Mouse (Mus musculus): ENCODE measurements around the gene Dsp. TPM values are rescaled to one million over a fixed set of nuclear protein-coding genes. Genes with fewer than 3 reads are reported as not detected.

Gene Dsp
- polyA plus RNA-seq, 1 experiment from 2014 or later, result 0.20 TPM

GRCm38 (mm10) chr13:38130116-38130515, 21.0 kb upstream of the Dsp start:
- H3K36me3 ChIP-seq (ENCODE audit: control insufficient read depth, insufficient read depth, low read length), result no peaks in the 10 kb centered on the region
- H3K4me2 ChIP-seq (ENCODE audit: low read length), result no peak overlapping the region
- no peak for ATAC-seq
- H3K4me3 ChIP-seq (ENCODE audit: low read depth, low read length), result no peak overlapping the region
- no peaks in the 10 kb centered on the region for H3K9me3 ChIP-seq (replicated peaks; ENCODE audit: control insufficient read depth, low read length)
- H3K4me1 ChIP-seq (ENCODE audit: control insufficient read depth, insufficient read depth, low read length), result no peaks in the 10 kb centered on the region
- H3K27ac ChIP-seq (ENCODE audit: low read depth, low read length), result no peak overlapping the region
- 86% methylated on average over 9 of the region's 9 CpGs for WGBS
- H3K9ac ChIP-seq (ENCODE audit: low read length), result no peak overlapping the region
- no peak for DNase-seq (ENCODE audit: low spot score)
- no peaks in the 10 kb centered on the region for H3K27me3 ChIP-seq (replicated peaks; ENCODE audit: control insufficient read depth, insufficient read depth, low read length)

- no peaks in the 10 kb centered on the region for H3K9me3 ChIP-seq (replicated peaks; ENCODE audit: control insufficient read depth, low read length)
- WGBS, result 40% methylated on average over 7 of the region's 7 CpGs
- no peak overlapping the region for H3K9ac ChIP-seq (ENCODE audit: low read length)
- no peak for ATAC-seq
- H3K27ac ChIP-seq (ENCODE audit: low read depth, low read length), result no peak overlapping the region
- no peak overlapping the region for H3K4me3 ChIP-seq (ENCODE audit: low read depth, low read length)
- H3K4me2 ChIP-seq (ENCODE audit: low read length), result no peak overlapping the region
- H3K27me3 ChIP-seq (replicated peaks; ENCODE audit: control insufficient read depth, insufficient read depth, low read length), result no peaks in the 10 kb centered on the region
- no peak for DNase-seq (ENCODE audit: low spot score)
- no peaks in the 10 kb centered on the region for H3K4me1 ChIP-seq (ENCODE audit: control insufficient read depth, insufficient read depth, low read length)
- H3K36me3 ChIP-seq (ENCODE audit: control insufficient read depth, insufficient read depth, low read length), result no peaks in the 10 kb centered on the region
These were observed 18.0 kb upstream of the Dsp start for GRCm38 (mm10) chr13:38133016-38133528.

- DNase-seq (ENCODE audit: low spot score) (no peak), ATAC-seq (no peak)
- no peaks in the 10 kb centered on the region for H3K27me3 ChIP-seq (replicated peaks; ENCODE audit: control insufficient read depth, insufficient read depth, low read length)
- no peaks in the 10 kb centered on the region for H3K9me3 ChIP-seq (replicated peaks; ENCODE audit: control insufficient read depth, low read length)
- H3K27ac ChIP-seq (ENCODE audit: low read depth, low read length), result no peak overlapping the region
- H3K36me3 ChIP-seq (ENCODE audit: control insufficient read depth, insufficient read depth, low read length), result no peaks in the 10 kb centered on the region
- no peak overlapping the region for H3K4me3 ChIP-seq (ENCODE audit: low read depth, low read length)
- no peak overlapping the region for H3K9ac ChIP-seq (ENCODE audit: low read length)
- WGBS, result 69% methylated on average over 1 of the region's 1 CpGs
- H3K4me1 ChIP-seq (ENCODE audit: control insufficient read depth, insufficient read depth, low read length), result 0 out of 2 replicates have a peak, but pooled peaks cover 3% of the 10 kb centered on the region
- H3K4me2 ChIP-seq (ENCODE audit: low read length), result no peak overlapping the region
These were observed 10.6 kb upstream of the Dsp start for GRCm38 (mm10) chr13:38140521-38140920.

GRCm38 (mm10) chr13:38144962-38145713, 6.0 kb upstream of the Dsp start:
- ATAC-seq (no peak), DNase-seq (ENCODE audit: low spot score) (no peak)
- Histone ChIP-seq H3K36me3 (ENCODE audit: control insufficient read depth, insufficient read depth, low read length) (no peaks in the 10 kb centered on the region), H3K4me1 (ENCODE audit: control insufficient read depth, insufficient read depth, low read length) (0 out of 2 replicates have a peak, but pooled peaks cover 3% of the 10 kb centered on the region), H3K4me2 (ENCODE audit: low read length) (peak overlapping the region; percentile 20; the same call in 1 of the 2 replicates), H3K27me3 (replicated peaks; ENCODE audit: control insufficient read depth, insufficient read depth, low read length) (peaks cover 13% of the 10 kb centered on the region), H3K4me3 (ENCODE audit: low read depth, low read length) (no peak overlapping the region), H3K27ac (ENCODE audit: low read depth, low read length) (no peak overlapping the region), H3K9ac (ENCODE audit: low read length) (no peak overlapping the region), H3K9me3 (replicated peaks; ENCODE audit: control insufficient read depth, low read length) (no peaks in the 10 kb centered on the region)
- 13% methylated on average over 20 of the region's 20 CpGs for WGBS

GRCm38 (mm10) chr13:38148348-38148747, 2.7 kb upstream of the Dsp start:
- Histone ChIP-seq H3K4me2 (ENCODE audit: low read length) (no peak overlapping the region), H3K4me3 (ENCODE audit: low read depth, low read length) (no peak overlapping the region), H3K36me3 (ENCODE audit: control insufficient read depth, insufficient read depth, low read length) (no peaks in the 10 kb centered on the region), H3K9me3 (replicated peaks; ENCODE audit: control insufficient read depth, low read length) (no peaks in the 10 kb centered on the region), H3K9ac (ENCODE audit: low read length) (no peak overlapping the region), H3K4me1 (ENCODE audit: control insufficient read depth, insufficient read depth, low read length) (peaks cover 9% of the 10 kb centered on the region; the same call in 1 of the 2 replicates), H3K27me3 (replicated peaks; ENCODE audit: control insufficient read depth, insufficient read depth, low read length) (peaks cover 38% of the 10 kb centered on the region), H3K27ac (ENCODE audit: low read depth, low read length) (no peak overlapping the region)
- DNase-seq (ENCODE audit: low spot score) (no peak), ATAC-seq (no peak)
- 70% methylated on average over 3 of the region's 3 CpGs for WGBS

- H3K27me3 ChIP-seq (replicated peaks; ENCODE audit: control insufficient read depth, insufficient read depth, low read length), result peaks cover 45% of the 10 kb centered on the region
- peak; percentile 12 for DNase-seq (ENCODE audit: low spot score)
These were observed 756 bp downstream of the Dsp start for GRCm38 (mm10) chr13:38151671-38152428.

GRCm38 (mm10) chr13:38152429-38153035, 1.4 kb downstream of the Dsp start:
- ATAC-seq (no peak; the same call in 1 of the 2 replicates), DNase-seq (ENCODE audit: low spot score) (peak; percentile 45)
- Histone ChIP-seq H3K9me3 (replicated peaks; ENCODE audit: control insufficient read depth, low read length) (no peaks in the 10 kb centered on the region), H3K36me3 (ENCODE audit: control insufficient read depth, insufficient read depth, low read length) (no peaks in the 10 kb centered on the region), H3K4me2 (ENCODE audit: low read length) (peak overlapping the region; percentile 65), H3K9ac (ENCODE audit: low read length) (0 out of 2 replicates have a peak overlapping the region, but pooled peaks have one; percentile 8), H3K27ac (ENCODE audit: low read depth, low read length) (no peak overlapping the region), H3K27me3 (replicated peaks; ENCODE audit: control insufficient read depth, insufficient read depth, low read length) (peaks cover 47% of the 10 kb centered on the region), H3K4me1 (ENCODE audit: control insufficient read depth, insufficient read depth, low read length) (peaks cover 7% of the 10 kb centered on the region; the same call in 1 of the 2 replicates), H3K4me3 (ENCODE audit: low read depth, low read length) (peak overlapping the region; percentile 20)
- under 1% methylated on average over 31 of the region's 31 CpGs for WGBS

More at GRCm38 (mm10) chr13:38151671-38152428, 756 bp downstream of the Dsp start:
- Histone ChIP-seq H3K4me3 (ENCODE audit: low read depth, low read length) (peak overlapping the region; percentile 35), H3K9ac (ENCODE audit: low read length) (peak overlapping the region; percentile 48; the same call in 1 of the 2 replicates), H3K4me2 (ENCODE audit: low read length) (peak overlapping the region; percentile 65), H3K36me3 (ENCODE audit: control insufficient read depth, insufficient read depth, low read length) (no peaks in the 10 kb centered on the region), H3K9me3 (replicated peaks; ENCODE audit: control insufficient read depth, low read length) (no peaks in the 10 kb centered on the region), H3K4me1 (ENCODE audit: control insufficient read depth, insufficient read depth, low read length) (peaks cover 7% of the 10 kb centered on the region; the same call in 1 of the 2 replicates), H3K27ac (ENCODE audit: low read depth, low read length) (no peak overlapping the region)
- under 1% methylated on average over 47 of the region's 49 CpGs for WGBS
- peak; percentile 61 for ATAC-seq

- no peak overlapping the region for H3K4me2 ChIP-seq (ENCODE audit: low read length)
- H3K4me1 ChIP-seq (ENCODE audit: control insufficient read depth, insufficient read depth, low read length), result peaks cover 7% of the 10 kb centered on the region; the same call in 1 of the 2 replicates
- H3K27ac ChIP-seq (ENCODE audit: low read depth, low read length), result no peak overlapping the region
- no peak overlapping the region for H3K4me3 ChIP-seq (ENCODE audit: low read depth, low read length)
- DNase-seq (ENCODE audit: low spot score), result no peak
- WGBS, result 2% methylated on average over 2 of the region's 2 CpGs
- peaks cover 35% of the 10 kb centered on the region for H3K27me3 ChIP-seq (replicated peaks; ENCODE audit: control insufficient read depth, insufficient read depth, low read length)
- H3K9me3 ChIP-seq (replicated peaks; ENCODE audit: control insufficient read depth, low read length), result no peaks in the 10 kb centered on the region
- H3K36me3 ChIP-seq (ENCODE audit: control insufficient read depth, insufficient read depth, low read length), result no peaks in the 10 kb centered on the region
- no peak for ATAC-seq
- H3K9ac ChIP-seq (ENCODE audit: low read length), result no peak overlapping the region
These were observed 4.4 kb downstream of the Dsp start for GRCm38 (mm10) chr13:38155523-38155922.
